Mouse (Mus musculus) CH12.LX (cell line): ENCODE results near the gene Per1. TPM values are rescaled to one million over a fixed set of nuclear protein-coding genes. Genes with fewer than 3 reads are reported as not detected.
"Not testable (repeated sequence)": the region's sequence is repeated elsewhere in the genome, so short reads cannot be mapped to it uniquely, and the experiment has no call there.

Source experiments
- DNase-seq: peaks from one replicate; pipeline ENCODE4 v3.0.0-alpha.2; 2013; ENCODE audit errors: extremely low read depth
- H3K27ac ChIP-seq: 2 replicates; pipeline ENCODE4 v1.5.1; 2012; ENCODE audit warnings: low read depth, mild to moderate bottlenecking, control low read depth, moderate library complexity; ENCODE audit not compliant: insufficient read depth
- H3K27me3 ChIP-seq: replicated peaks from 2 replicates; pipeline ENCODE3; 2012; ENCODE audit warnings: inconsistent platforms
- H3K36me3 ChIP-seq, 2 experiments: replicated peaks in 1 of 2; 2 replicates each; pipeline versions ENCODE3 to v1.6.1; 2012; ENCODE audit warnings: inconsistent platforms in 1 of 2, low read length in 1 of 2, mild to moderate bottlenecking in 1 of 2, mixed read lengths in 1 of 2, moderate library complexity in 1 of 2; ENCODE audit not compliant: control insufficient read depth in 1 of 2, insufficient read depth in 1 of 2
- H3K4me1 ChIP-seq, 2 experiments: 2 replicates each; pipeline ENCODE4 v1.6.1; 2012; ENCODE audit warnings: inconsistent platforms in 1 of 2, moderate library complexity in 1 of 2; ENCODE audit not compliant: insufficient read depth in 2 of 2, control insufficient read depth in 1 of 2
- H3K4me2 ChIP-seq: 2 replicates; pipeline ENCODE4 v1.6.1; 2012; ENCODE audit warnings: low read depth, mild to moderate bottlenecking, control low read depth; ENCODE audit not compliant: poor library complexity, insufficient read depth, severe bottlenecking
- H3K4me3 ChIP-seq, 3 experiments: fragments of 150-350 bp in 1 of 3; sonication (generic) in 1 of 3; replicated peaks in 1 of 3; 2 replicates each; pipeline versions ENCODE3 to v1.5.1; 2011 to 2012; ENCODE audit warnings: low read depth in 2 of 3, low read length in 2 of 3, mild to moderate bottlenecking in 2 of 3, moderate library complexity in 2 of 3, control low read depth in 1 of 3, improper control_type of control experiment in 1 of 3, inconsistent platforms in 1 of 3, mixed read lengths in 1 of 3; ENCODE audit not compliant: poor library complexity in 1 of 3
- H3K79me2 ChIP-seq: replicated peaks from 2 replicates; pipeline ENCODE4 v1.6.1; 2012; ENCODE audit warnings: mild to moderate bottlenecking, moderate library complexity; ENCODE audit not compliant: control insufficient read depth, poor library complexity, insufficient read depth, severe bottlenecking; ENCODE audit errors: extremely low read depth
- H3K9ac ChIP-seq: 2 replicates; pipeline ENCODE4 v1.6.1; 2012; ENCODE audit warnings: low read depth, mild to moderate bottlenecking, control low read depth, moderate library complexity; ENCODE audit not compliant: insufficient read depth
- H3K9me3 ChIP-seq: replicated peaks from 2 replicates; pipeline ENCODE3; 2012; ENCODE audit warnings: low read length, inconsistent platforms, mixed read lengths
- BHLHE40 ChIP-seq: IDR thresholded peaks from 2 replicates; pipeline ENCODE4 v1.6.1; 2011; ENCODE audit warnings: mild to moderate bottlenecking, low read depth, low read length, improper control_type of control experiment
- CHD1 ChIP-seq: IDR thresholded peaks from 2 replicates; pipeline ENCODE4 v1.6.1; 2012; ENCODE audit warnings: low read depth, low read length, improper control_type of control experiment, inconsistent platforms
- E2F4 ChIP-seq: IDR thresholded peaks from 2 replicates; pipeline ENCODE4 v1.6.1; 2011; ENCODE audit warnings: low read depth, low read length, improper control_type of control experiment; ENCODE audit not compliant: insufficient replicate concordance
- ETS1 ChIP-seq: conservative IDR thresholded peaks from 2 replicates; pipeline ENCODE4 v1.6.1; 2012; ENCODE audit warnings: low read depth, mild to moderate bottlenecking, inconsistent platforms, low read length, improper control_type of control experiment, moderate library complexity
- GABPA ChIP-seq: IDR thresholded peaks from 2 replicates; pipeline ENCODE4 v1.6.1; 2012; ENCODE audit warnings: low read depth, low read length, improper control_type of control experiment, inconsistent platforms; ENCODE audit not compliant: insufficient replicate concordance
- HCFC1 ChIP-seq: IDR thresholded peaks from 2 replicates; pipeline ENCODE4 v1.6.1; 2012; ENCODE audit warnings: low read depth, mild to moderate bottlenecking, inconsistent platforms, low read length, improper control_type of control experiment
- JUND ChIP-seq: conservative IDR thresholded peaks from 2 replicates; pipeline ENCODE4 v1.6.1; 2011; ENCODE audit warnings: low read depth, low read length, improper control_type of control experiment
- KAT2A ChIP-seq: IDR thresholded peaks from 2 replicates; pipeline ENCODE4 v1.6.1; 2012; ENCODE audit warnings: low read length, improper control_type of control experiment, inconsistent platforms; ENCODE audit not compliant: insufficient replicate concordance
- MAX ChIP-seq: IDR thresholded peaks from 2 replicates; pipeline ENCODE4 v1.6.1; 2011; ENCODE audit warnings: low read length, improper control_type of control experiment
- MXI1 ChIP-seq: IDR thresholded peaks from 2 replicates; pipeline ENCODE4 v1.6.1; 2011; ENCODE audit warnings: mild to moderate bottlenecking, low read depth, low read length, improper control_type of control experiment
- MYC ChIP-seq: IDR thresholded peaks from 2 replicates; pipeline ENCODE4 v1.6.1; 2011; ENCODE audit warnings: low read depth, mild to moderate bottlenecking, improper control_type of control experiment, low read length
- NELFE ChIP-seq: IDR thresholded peaks from 2 replicates; pipeline ENCODE4 v1.6.1; 2011; ENCODE audit warnings: low read depth, low read length, improper control_type of control experiment
- NRF1 ChIP-seq: IDR thresholded peaks from 2 replicates; pipeline ENCODE4 v1.6.1; 2014; ENCODE audit warnings: low read depth, mild to moderate bottlenecking, inconsistent platforms, low read length, improper control_type of control experiment, moderate library complexity
- POLR2A ChIP-seq: IDR thresholded peaks from 2 replicates; pipeline ENCODE4 v1.6.1; 2011; ENCODE audit warnings: low read depth, mild to moderate bottlenecking, improper control_type of control experiment, low read length
- POLR2AphosphoS2 ChIP-seq: IDR thresholded peaks from 2 replicates; pipeline ENCODE4 v1.6.1; 2011; ENCODE audit warnings: low read depth, low read length, improper control_type of control experiment
- RCOR1 ChIP-seq: conservative IDR thresholded peaks from 2 replicates; pipeline ENCODE4 v1.6.1; 2012; ENCODE audit warnings: low read depth, mild to moderate bottlenecking, inconsistent platforms, low read length, improper control_type of control experiment
- USF2 ChIP-seq: conservative IDR thresholded peaks from 2 replicates; pipeline ENCODE4 v1.6.1; 2011; ENCODE audit warnings: low read depth, low read length, improper control_type of control experiment
- ZC3H11A ChIP-seq: IDR thresholded peaks from 2 replicates; pipeline ENCODE4 v1.6.1; 2012; ENCODE audit warnings: low read depth, mild to moderate bottlenecking, inconsistent platforms, low read length, improper control_type of control experiment
- ZNF384 ChIP-seq: IDR thresholded peaks from 2 replicates; pipeline ENCODE4 v1.6.1; 2012; ENCODE audit warnings: low read depth, low read length, improper control_type of control experiment, inconsistent platforms
- dilution Hi-C: fragments of 300-500 bp; cut with MboI; formaldehyde crosslinking; loops from 2 replicates; pipeline ENCODE4 v1.14.3; 2020; ENCODE audit warnings: low sequenced_read_pairs; ENCODE audit not compliant: extremely low pct_unique_long_range_greater_than_20kb, extremely low pct_ligation_motif_present
- in situ Hi-C: fragments of 300-500 bp; cut with MboI; formaldehyde crosslinking; loops from 3 replicates; pipeline ENCODE4 v1.14.3; 2019; ENCODE audit warnings: low sequenced_read_pairs, low pct_ligation_motif_present, low pct_unique_long_range_greater_than_20kb, mixed read lengths
- polyA plus RNA-seq: library from polyadenylated mRNA; unstranded; fragments of >175 nt; gene quantifications from 2 replicates; pipeline ENCODE4 v1.2.1, GENCODE M21; 2012; ENCODE audit warnings: low read depth; ENCODE audit not compliant: insufficient read length
- total RNA-seq, 2 experiments: library from RNA; depleted of rRNA; stranded (reverse); fragments of 300-350 nt in 1 of 2; fragments of >200 nt in 1 of 2; gene quantifications; 2 replicates each; pipeline ENCODE4 v1.2.3; 2012 to 2014

Per1 gene
- total and polyA plus RNA-seq, 3 experiments: 2.8 to 38.3 (median 11.8) TPM

- H3K27ac ChIP-seq, dilution Hi-C loops: not testable (repeated sequence)
- in situ Hi-C loops: loop anchor here (25.0 kb wide), 1 partner anchor 918 kb away; the partner anchor contains the start of genes Acadvl, Dlg4 and Dvl2
Measured at GRCm38 (mm10) chr11:69093856-69094255, 1.2 kb upstream of the Per1 start.

GRCm38 (mm10) chr11:69095511-69096231, 654 bp downstream of the Per1 start:
- in situ Hi-C loops (loop anchor here (25.0 kb wide), 1 partner anchor 917 kb away; the partner anchor contains the start of genes Acadvl, Dlg4 and Dvl2), dilution Hi-C loops (no loop called here)
- peak overlapping the region; percentile 93 for H3K4me2 ChIP-seq
- TF ChIP-seq MXI1 (peak; percentile 83), E2F4 (no peak), BHLHE40 (peak; percentile 57), NRF1 (no peak), JUND (no peak), MAX (peak; percentile 63), MYC (no peak), POLR2A (no peak)
- peaks cover 12 to 25% of the 10 kb centered on the region in 2 experiments for H3K36me3 ChIP-seq
- peak overlapping the region; percentile 62 for H3K27ac ChIP-seq
- H3K79me2 ChIP-seq: peaks cover 19% of the 10 kb centered on the region
- peak overlapping the region; percentile 54 for H3K9ac ChIP-seq
- peak overlapping the region; percentile 50 to 89 (median 66) for H3K4me3 ChIP-seq
- peak; percentile 66 for DNase-seq
- H3K9me3 ChIP-seq: no peaks in the 10 kb centered on the region
- H3K4me1 ChIP-seq: peaks cover 16 to 67% of the 10 kb centered on the region in 2 experiments
- peaks cover 6% of the 10 kb centered on the region for H3K27me3 ChIP-seq

More at GRCm38 (mm10) chr11:69093856-69094255, 1.2 kb upstream of the Per1 start:
- H3K9ac ChIP-seq, H3K4me3 ChIP-seq, H3K4me2 ChIP-seq, DNase-seq, H3K9me3 ChIP-seq, H3K27me3 ChIP-seq: not testable (repeated sequence)
- peak; percentile 81 for TF ChIP-seq CHD1
- peaks cover 27 to 79% of the 10 kb centered on the region in 2 experiments for H3K4me1 ChIP-seq
- peaks cover 23 to 37% of the 10 kb centered on the region in 2 experiments for H3K36me3 ChIP-seq
- H3K79me2 ChIP-seq: peaks cover 25% of the 10 kb centered on the region

GRCm38 (mm10) chr11:69096360-69096986, 1.5 kb downstream of the Per1 start:
- H3K9ac ChIP-seq: peak overlapping the region; percentile 54
- in situ Hi-C loops: loop anchor here (25.0 kb wide), 1 partner anchor 916 kb away; the partner anchor contains the start of genes Acadvl, Dlg4 and Dvl2
- H3K4me1 ChIP-seq: peaks cover 21 to 66% of the 10 kb centered on the region in 2 experiments
- peaks cover 20% of the 10 kb centered on the region for H3K79me2 ChIP-seq
- H3K27me3 ChIP-seq: peaks cover 6% of the 10 kb centered on the region
- H3K27ac ChIP-seq: peak overlapping the region; percentile 5; the same call in 1 of the 2 replicates
- TF ChIP-seq NRF1 (no peak), KAT2A (no peak), NELFE (no peak), ETS1 (no peak), POLR2A (no peak), ZC3H11A (no peak), ZNF384 (peak; percentile 65), GABPA (no peak), USF2 (no peak), CHD1 (peak; percentile 30; the same call in 1 of the 2 replicates), POLR2AphosphoS2 (no peak), MXI1 (no peak; the same call in 1 of the 2 replicates), RCOR1 (no peak), HCFC1 (0 out of 2 replicates have a peak, but pooled peaks have one; percentile 7)
- TF ChIP-seq, all 38 proteins: peak for 3
- Histone ChIP-seq H3K9me3 (no peaks in the 10 kb centered on the region), H3K4me2 (peak overlapping the region; percentile 93), H3K4me3 (peak overlapping the region; percentile 50 to 89 (median 66)), H3K36me3 (peaks cover 16 to 25% of the 10 kb centered on the region in 2 experiments)
- no peak for DNase-seq
- dilution Hi-C loops: no loop called here
